9 mouse cellular contexts compared by ENCODE assay signal in the genomic region with DNA sequence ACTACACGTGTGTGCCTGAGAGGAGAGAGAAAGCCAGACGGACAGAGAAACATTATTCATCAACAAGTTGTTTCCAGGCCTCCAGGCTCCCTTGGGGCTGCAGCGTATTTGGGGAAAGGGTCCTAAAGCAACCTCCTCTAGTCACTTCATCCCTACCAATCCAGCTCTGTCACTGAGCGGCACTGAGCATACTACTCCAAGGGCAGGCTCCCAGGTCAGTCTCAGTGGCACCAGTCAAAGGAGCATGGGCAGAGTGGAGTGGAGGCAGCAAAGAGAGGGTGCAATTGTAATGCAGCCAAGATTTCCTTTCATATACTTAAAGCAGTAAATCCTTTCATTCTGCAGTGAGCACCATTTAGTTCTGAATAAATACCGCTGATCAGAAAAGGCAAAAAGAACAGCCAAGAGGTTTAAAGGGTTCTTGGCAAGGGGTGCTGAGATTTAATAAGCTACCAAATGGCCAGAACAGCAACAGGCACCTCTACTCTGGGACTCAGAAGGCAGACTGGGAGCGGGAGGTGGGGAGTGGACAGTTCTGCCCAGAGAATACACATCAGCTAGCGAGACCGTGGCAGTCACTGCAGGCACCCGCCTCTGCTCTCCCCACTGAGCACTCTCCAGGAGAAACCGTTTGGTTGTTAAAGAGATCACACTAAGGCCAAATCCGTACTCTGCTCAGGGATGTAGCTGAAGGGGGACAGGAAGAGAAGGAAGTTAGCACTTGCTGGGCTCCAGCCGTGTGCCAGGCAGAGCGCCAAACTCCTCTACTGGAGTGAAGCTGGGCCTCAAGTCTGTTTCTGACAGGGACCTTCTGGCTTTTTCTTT. TPM values are rescaled to one million over a fixed set of nuclear protein-coding genes. Genes with fewer than 3 reads are reported as not detected.
DNase-seq lines count a peak whose midpoint lies in the region; ATAC-seq lines count a peak whose summit lies in the region.
"Had no signal": no experiment of that assay in that cellular context is flagged by ENCODE, and none has a peak within 500 bp of the region (broad histone marks: within the 10 kb centered on the region; RNA-seq: fewer than 3 reads in every experiment).

No protein-coding gene starts in this region.

- peak overlapping the region; percentile 3; the same call in 1 of the 2 replicates for H3K4me2 ChIP-seq in limb, embryonic 13.5 days (replicated peaks)
- H3K4me2 ChIP-seq in kidney, embryonic 16.5 days (replicated peaks; ENCODE audit: low read depth, low read length): no peak overlapping the region
- H3K4me2 ChIP-seq: embryonic facial prominence, embryonic 12.5 days had no signal

- H3K36me3 ChIP-seq in limb, embryonic 13.5 days: peaks cover 6% of the 10 kb centered on the region; the same call in 1 of the 2 replicates
- H3K36me3 ChIP-seq in kidney, embryonic 16.5 days (ENCODE audit: insufficient read depth, low read length): no peaks in the 10 kb centered on the region
- H3K36me3 ChIP-seq: embryonic facial prominence, embryonic 12.5 days had no signal

- peak overlapping the region; percentile 43; the same call in 1 of the 2 replicates for H3K9ac ChIP-seq in limb, embryonic 13.5 days
- H3K9ac ChIP-seq in kidney, embryonic 16.5 days (replicated peaks; ENCODE audit: low read length): no peak overlapping the region
- H3K9ac ChIP-seq: embryonic facial prominence, embryonic 12.5 days had no signal

- H3K4me1 ChIP-seq in limb, embryonic 13.5 days: peaks cover 41% of the 10 kb centered on the region
- H3K4me1 ChIP-seq in kidney, embryonic 16.5 days (ENCODE audit: insufficient read depth, low read length): peaks cover 5% of the 10 kb centered on the region; the same call in 1 of the 2 replicates

- no peak for ATAC-seq in limb, embryonic 13.5 days (ENCODE audit: low FRiP score, low read depth)
- no peak for ATAC-seq in kidney, embryonic 16.5 days (ENCODE audit: low FRiP score, low TSS enrichment)

- intact Hi-C loops in heart, postnatal 25 days (cut with DNase I): no loop called here

- H3K27me3 ChIP-seq in limb, embryonic 13.5 days: no peaks in the 10 kb centered on the region
- H3K27me3 ChIP-seq in kidney, embryonic 16.5 days (ENCODE audit: insufficient read depth, low read length): no peaks in the 10 kb centered on the region
- H3K27me3 ChIP-seq: embryonic facial prominence, embryonic 12.5 days had no signal

- DNase-seq in heart, adult 11 months: peak; percentile 95
- no peak for DNase-seq in heart, postnatal 25 days (ENCODE audit: low spot score)
- DNase-seq in adipocyte (ENCODE audit: low spot score): peak; percentile 64
- peak; percentile 50 to 54 for DNase-seq in frontal cortex, postnatal 36 days (ENCODE audit: low spot score in 2 of 2)
- DNase-seq in natural killer cell, adult 2 months (ENCODE audit: low spot score in 2 of 2): no peak
- no peak for DNase-seq in T-cell, adult 2 months (ENCODE audit: low spot score)

- peak overlapping the region; percentile 79 for H3K27ac ChIP-seq in limb, embryonic 13.5 days
- no peak overlapping the region for H3K27ac ChIP-seq in kidney, embryonic 16.5 days (ENCODE audit: low read length)
- H3K27ac ChIP-seq: embryonic facial prominence, embryonic 12.5 days had no signal

- H3K9me3 ChIP-seq in limb, embryonic 13.5 days: no peaks in the 10 kb centered on the region
- H3K9me3 ChIP-seq in kidney, embryonic 16.5 days (ENCODE audit: low read length): no peaks in the 10 kb centered on the region
- H3K9me3 ChIP-seq: embryonic facial prominence, embryonic 12.5 days had no signal

- WGBS in limb, embryonic 13.5 days: 39% methylated on average over 13 of the region's 13 CpGs
- WGBS in kidney, embryonic 16.5 days: 59% methylated on average over 13 of the region's 13 CpGs

- no peak overlapping the region for H3K4me3 ChIP-seq in limb, embryonic 13.5 days
- no peak overlapping the region for H3K4me3 ChIP-seq in kidney, embryonic 16.5 days (ENCODE audit: low read length)
- H3K4me3 ChIP-seq: embryonic facial prominence, embryonic 12.5 days had no signal

RNA-seq across cellular contexts. Expression of a gene that starts 19.8 kb away (rescaled TPM):
- 10 to 100 TPM; 56.2 TPM for total RNA-seq in heart, postnatal 25 days (2021)
- polyA plus RNA-seq in limb, embryonic 13.5 days (2015; fragmentation: Nextera tagmentation; extraction: Ambion mirVana): 89.0 and 91.6 TPM in 2 replicates
- 92.9 and 96.5 TPM in 2 replicates for polyA plus RNA-seq in kidney, embryonic 16.5 days (2015; fragmentation: Nextera tagmentation; extraction: Ambion mirVana)

RNA-seq across cellular contexts. Expression of a gene that starts 28.8 kb away (rescaled TPM):
- total RNA-seq in heart, postnatal 25 days (2021): 100 to 1,000 TPM; 133 to 138 TPM
- 44.8 and 47.4 TPM in 2 replicates for polyA plus RNA-seq in limb, embryonic 13.5 days (2015; fragmentation: Nextera tagmentation; extraction: Ambion mirVana)
- polyA plus RNA-seq in kidney, embryonic 16.5 days (2015; fragmentation: Nextera tagmentation; extraction: Ambion mirVana): 47.7 and 49.6 TPM in 2 replicates

RNA-seq across cellular contexts. Expression of a gene that starts 47.8 kb away (rescaled TPM):
- total RNA-seq in heart, postnatal 25 days (2021): 1 to 10 TPM; 2.9 to 3.1 TPM
- 23.6 and 26.7 TPM in 2 replicates for polyA plus RNA-seq in limb, embryonic 13.5 days (2015; fragmentation: Nextera tagmentation; extraction: Ambion mirVana)
- 16.2 and 20.6 TPM in 2 replicates for polyA plus RNA-seq in kidney, embryonic 16.5 days (2015; fragmentation: Nextera tagmentation; extraction: Ambion mirVana)

Comparison
In these comparisons a context has a peak if more than half of its experiments do, and no peak if none do; other contexts are left out.
1. DNase-seq: peak in heart, adult 11 months (single experiment), adipocyte (single experiment) and frontal cortex, postnatal 36 days (2 of 2); none in heart, postnatal 25 days (single experiment), natural killer cell, adult 2 months (0 of 2) and T-cell, adult 2 months (single experiment).